Comparison of ENCODE assay signal across 8 mouse cellular contexts in the genomic region with DNA sequence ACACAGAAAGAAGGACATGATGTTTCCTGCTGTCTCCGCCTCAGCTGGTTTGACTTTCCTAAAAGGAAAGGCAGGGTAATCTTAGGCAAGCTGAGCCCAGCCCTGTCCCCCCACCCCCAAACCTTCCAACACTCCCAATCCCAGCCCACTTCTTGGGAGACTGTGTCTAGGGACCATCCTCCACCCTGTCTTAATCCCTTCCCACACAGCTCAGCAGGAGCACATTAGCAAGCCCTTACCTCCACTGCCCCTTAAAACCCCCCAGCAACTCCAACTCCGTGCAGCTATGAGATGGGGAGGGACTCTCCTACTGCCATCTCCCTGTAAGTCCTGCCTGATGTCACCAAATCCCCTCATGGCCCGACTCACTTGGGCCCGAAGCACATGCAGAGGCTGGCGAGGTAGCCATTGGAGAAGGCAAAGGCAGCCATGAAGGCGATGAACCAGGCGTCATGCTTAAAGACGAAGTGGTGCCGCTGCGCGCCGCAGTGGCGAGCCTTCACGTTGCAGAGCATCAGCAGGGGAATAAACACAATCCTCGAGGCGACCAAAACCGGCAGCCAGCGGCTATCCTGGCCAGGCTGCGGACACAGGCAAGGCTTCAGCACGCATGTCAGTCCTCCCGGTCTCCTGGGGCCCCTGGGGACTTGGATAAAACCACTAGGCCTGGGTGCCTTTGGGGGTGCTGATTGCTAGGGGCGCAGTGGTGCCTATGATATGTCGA. TPM values are rescaled to one million over a fixed set of nuclear protein-coding genes. Genes with fewer than 3 reads are reported as not detected.
DNase-seq lines count a peak whose midpoint lies in the region; ATAC-seq and TF ChIP-seq lines count a peak whose summit lies in the region.

No protein-coding gene starts in this region.

- WGBS in forebrain, postnatal 0 days, result 68% methylated on average over 23 of the region's 23 CpGs
- 64% methylated on average over 23 of the region's 23 CpGs for WGBS in forebrain, embryonic 13.5 days
- 72% methylated on average over 23 of the region's 23 CpGs for WGBS in liver, embryonic 11.5 days

- TF ChIP-seq CTCF in forebrain, postnatal 0 days (IDR thresholded peaks at IDR 0.05; ENCODE audit: low read depth), result no peak

- no peak overlapping the region for H3K4me3 ChIP-seq in forebrain, postnatal 0 days (ENCODE audit: low read depth, low read length)
- no peak overlapping the region for H3K4me3 ChIP-seq in forebrain, embryonic 13.5 days
- no peak overlapping the region for H3K4me3 ChIP-seq in liver, embryonic 11.5 days (ENCODE audit: low read depth, low read length)

- no peak for ATAC-seq in forebrain, postnatal 0 days
- no peak for ATAC-seq in forebrain, embryonic 13.5 days
- no peak for ATAC-seq in liver, embryonic 11.5 days (replicated peaks; ENCODE audit: low FRiP score)
- no peak for ATAC-seq in inflammation-experienced regulatory T-cells, adult 6 months

- H3K9ac ChIP-seq in forebrain, postnatal 0 days, result no peak overlapping the region
- H3K9ac ChIP-seq in forebrain, embryonic 13.5 days, result no peak overlapping the region
- peak overlapping the region; percentile 17; the same call in 1 of the 2 replicates for H3K9ac ChIP-seq in liver, embryonic 11.5 days (ENCODE audit: low read depth, low read length)

- no peak overlapping the region for H3K4me2 ChIP-seq in forebrain, postnatal 0 days (ENCODE audit: low read depth)
- H3K4me2 ChIP-seq in forebrain, embryonic 13.5 days, result no peak overlapping the region
- 0 out of 2 replicates have a peak overlapping the region, but pooled peaks have one; percentile 16 for H3K4me2 ChIP-seq in liver, embryonic 11.5 days

- no peaks in the 10 kb centered on the region for H3K27me3 ChIP-seq in forebrain, postnatal 0 days (ENCODE audit: insufficient read depth, low read length)
- H3K27me3 ChIP-seq in forebrain, embryonic 13.5 days, result no peaks in the 10 kb centered on the region
- H3K27me3 ChIP-seq in liver, embryonic 11.5 days (replicated peaks; ENCODE audit: control insufficient read depth, insufficient read depth, low read length), result no peaks in the 10 kb centered on the region

- H3K4me1 ChIP-seq in forebrain, postnatal 0 days (ENCODE audit: insufficient read depth), result no peaks in the 10 kb centered on the region
- H3K4me1 ChIP-seq in forebrain, embryonic 13.5 days, result peaks cover 14% of the 10 kb centered on the region
- peaks cover 41% of the 10 kb centered on the region for H3K4me1 ChIP-seq in liver, embryonic 11.5 days (replicated peaks; ENCODE audit: control insufficient read depth, insufficient read depth, low read length)

- no peak for DNase-seq in forebrain, postnatal 0 days
- DNase-seq in thymus, postnatal 0 days (ENCODE audit: low spot score), result peak; percentile 5
- DNase-seq in thymus, postnatal 14 days, result no peak
- no peak for DNase-seq in liver, embryonic 11.5 days (ENCODE audit: low spot score)
- no peak for DNase-seq in right cerebral cortex, adult 18-20 months
- DNase-seq in adrenal gland, postnatal 25 days, result no peak

- H3K9me3 ChIP-seq in forebrain, postnatal 0 days (ENCODE audit: low read length), result no peaks in the 10 kb centered on the region
- no peaks in the 10 kb centered on the region for H3K9me3 ChIP-seq in forebrain, embryonic 13.5 days (replicated peaks)
- H3K9me3 ChIP-seq in liver, embryonic 11.5 days (ENCODE audit: control insufficient read depth, low read length), result no peaks in the 10 kb centered on the region

- peaks cover 19% of the 10 kb centered on the region for H3K36me3 ChIP-seq in forebrain, postnatal 0 days (ENCODE audit: insufficient read depth)
- peaks cover 25% of the 10 kb centered on the region for H3K36me3 ChIP-seq in forebrain, embryonic 13.5 days (ENCODE audit: poor library complexity, severe bottlenecking)
- peaks cover 42% of the 10 kb centered on the region for H3K36me3 ChIP-seq in liver, embryonic 11.5 days (ENCODE audit: control insufficient read depth, insufficient read depth, low read length)

- H3K27ac ChIP-seq in forebrain, postnatal 0 days (ENCODE audit: low read depth, low read length), result peak overlapping the region; percentile 71; the same call in 1 of the 2 replicates
- H3K27ac ChIP-seq in forebrain, embryonic 13.5 days, result no peak overlapping the region
- peak overlapping the region; percentile 60 for H3K27ac ChIP-seq in liver, embryonic 11.5 days (ENCODE audit: low read depth, low read length)

RNA-seq across cellular contexts. Expression of a gene that starts 12.8 kb away (rescaled TPM):
- 1,283 and 1,351 TPM in 2 replicates for total RNA-seq in forebrain, postnatal 0 days (2014; rRNA removed)
- polyA plus RNA-seq in forebrain, postnatal 0 days (2015; fragmentation: Nextera tagmentation; extraction: Ambion mirVana), result 1,258 and 1,497 TPM in 2 replicates
- polyA plus RNA-seq in forebrain, embryonic 13.5 days (2015; fragmentation: Nextera tagmentation; extraction: Ambion mirVana), result 1,763 and 1,849 TPM in 2 replicates
- polyA plus RNA-seq in thymus, postnatal 0 days (2015; fragmentation: Nextera tagmentation; extraction: Ambion mirVana), result 1,223 and 1,279 TPM in 2 replicates
- 1,837 and 1,887 TPM in 2 replicates for polyA plus RNA-seq in liver, embryonic 11.5 days (2014; fragmentation: Nextera tagmentation; extraction: Ambion mirVana)
- polyA plus RNA-seq in inflammation-experienced regulatory T-cells, adult 6 months (2017; shearing (Covaris generic)), result 1,000 to 10,000 TPM in 1 of 3 experiments, 100 to 1,000 TPM in 2; 939 to 1,028 (median 983) TPM
- 1,940 and 2,378 TPM in 2 replicates for total RNA-seq in adrenal gland, postnatal 25 days (2021)

RNA-seq across cellular contexts. Expression of a gene that starts 13.5 kb away (rescaled TPM):
- 68.3 and 84.5 TPM in 2 replicates for total RNA-seq in forebrain, postnatal 0 days (2014; rRNA removed)
- 76.2 and 84.4 TPM in 2 replicates for polyA plus RNA-seq in forebrain, postnatal 0 days (2015; fragmentation: Nextera tagmentation; extraction: Ambion mirVana)
- polyA plus RNA-seq in forebrain, embryonic 13.5 days (2015; fragmentation: Nextera tagmentation; extraction: Ambion mirVana), result 47.2 and 51.9 TPM in 2 replicates
- polyA plus RNA-seq in thymus, postnatal 0 days (2015; fragmentation: Nextera tagmentation; extraction: Ambion mirVana), result 243 and 252 TPM in 2 replicates
- 277 and 325 TPM in 2 replicates for polyA plus RNA-seq in liver, embryonic 11.5 days (2014; fragmentation: Nextera tagmentation; extraction: Ambion mirVana)
- 100 to 1,000 TPM in 2 of 3 experiments, 10 to 100 TPM in 1; 72.2 to 131 (median 109) TPM for polyA plus RNA-seq in inflammation-experienced regulatory T-cells, adult 6 months (2017; shearing (Covaris generic))
- 151 and 173 TPM in 2 replicates for total RNA-seq in adrenal gland, postnatal 25 days (2021)

RNA-seq across cellular contexts. Expression of a gene that starts 16.0 kb away (rescaled TPM):
- total RNA-seq in forebrain, postnatal 0 days (2014; rRNA removed), result not detected in 2 replicates
- polyA plus RNA-seq in forebrain, postnatal 0 days (2015; fragmentation: Nextera tagmentation; extraction: Ambion mirVana), result not detected in 2 replicates
- not detected in 2 replicates for polyA plus RNA-seq in forebrain, embryonic 13.5 days (2015; fragmentation: Nextera tagmentation; extraction: Ambion mirVana)
- 1.5 and 1.7 TPM in 2 replicates for polyA plus RNA-seq in thymus, postnatal 0 days (2015; fragmentation: Nextera tagmentation; extraction: Ambion mirVana)
- polyA plus RNA-seq in liver, embryonic 11.5 days (2014; fragmentation: Nextera tagmentation; extraction: Ambion mirVana), result 0.62 and 1.0 TPM in 2 replicates
- polyA plus RNA-seq in inflammation-experienced regulatory T-cells, adult 6 months (2017; shearing (Covaris generic)), result not detected
- total RNA-seq in adrenal gland, postnatal 25 days (2021), result not detected in 2 replicates

RNA-seq across cellular contexts. Expression of a gene that starts 22.2 kb away (rescaled TPM):
- 80.9 and 87.0 TPM in 2 replicates for total RNA-seq in forebrain, postnatal 0 days (2014; rRNA removed)
- 83.8 and 89.6 TPM in 2 replicates for polyA plus RNA-seq in forebrain, postnatal 0 days (2015; fragmentation: Nextera tagmentation; extraction: Ambion mirVana)
- 89.1 and 107 TPM in 2 replicates for polyA plus RNA-seq in forebrain, embryonic 13.5 days (2015; fragmentation: Nextera tagmentation; extraction: Ambion mirVana)
- polyA plus RNA-seq in thymus, postnatal 0 days (2015; fragmentation: Nextera tagmentation; extraction: Ambion mirVana), result 95.8 and 96.9 TPM in 2 replicates
- 110 and 116 TPM in 2 replicates for polyA plus RNA-seq in liver, embryonic 11.5 days (2014; fragmentation: Nextera tagmentation; extraction: Ambion mirVana)
- 10 to 100 TPM; 30.2 to 38.1 (median 32.6) TPM for polyA plus RNA-seq in inflammation-experienced regulatory T-cells, adult 6 months (2017; shearing (Covaris generic))
- 59.6 and 74.2 TPM in 2 replicates for total RNA-seq in adrenal gland, postnatal 25 days (2021)

RNA-seq across cellular contexts. Expression of a gene that starts 30.4 kb away (rescaled TPM):
- total RNA-seq in forebrain, postnatal 0 days (2014; rRNA removed), result 2.8 and 3.1 TPM in 2 replicates
- 2.2 and 2.7 TPM in 2 replicates for polyA plus RNA-seq in forebrain, postnatal 0 days (2015; fragmentation: Nextera tagmentation; extraction: Ambion mirVana)
- polyA plus RNA-seq in forebrain, embryonic 13.5 days (2015; fragmentation: Nextera tagmentation; extraction: Ambion mirVana), result 5.1 TPM in 2 replicates
- 70.4 and 80.2 TPM in 2 replicates for polyA plus RNA-seq in thymus, postnatal 0 days (2015; fragmentation: Nextera tagmentation; extraction: Ambion mirVana)
- 2.5 and 3.0 TPM in 2 replicates for polyA plus RNA-seq in liver, embryonic 11.5 days (2014; fragmentation: Nextera tagmentation; extraction: Ambion mirVana)
- 10 to 100 TPM; 35.1 to 44.1 (median 43.1) TPM for polyA plus RNA-seq in inflammation-experienced regulatory T-cells, adult 6 months (2017; shearing (Covaris generic))
- total RNA-seq in adrenal gland, postnatal 25 days (2021), result 3.1 and 3.6 TPM in 2 replicates
